Mouse (Mus musculus): ENCODE results near the gene Ifitm6.
A peak's percentile ranks its signal among the peaks of the same experiment; 100 is the strongest.
"Not testable (repeated sequence)": the region's sequence is repeated elsewhere in the genome, so short reads cannot be mapped to it uniquely, and the experiment has no call there.

Gene Ifitm6

DNA sequence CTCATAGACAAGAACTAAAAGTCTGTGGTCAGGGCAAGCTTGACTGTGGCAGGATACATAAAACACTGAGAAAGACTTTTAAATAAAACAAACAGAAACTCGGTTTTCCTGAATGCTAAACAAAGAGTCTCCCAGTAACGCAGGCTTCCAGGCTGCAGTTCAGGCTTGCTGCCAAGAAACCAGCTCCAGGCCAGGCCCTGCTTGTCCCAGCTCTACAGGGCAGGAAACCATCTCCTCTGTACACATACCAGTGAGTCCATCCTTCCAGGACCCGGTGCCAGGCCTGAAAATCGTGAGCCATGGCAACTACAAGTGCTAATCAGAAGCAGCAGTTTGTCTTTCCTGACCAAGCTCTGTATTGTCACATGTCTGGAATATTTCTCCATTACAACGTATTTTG lies 23.9 kb upstream of the Ifitm6 start:
- no peak for DNase-seq (ENCODE audit: low read depth, low spot score)

DNA sequence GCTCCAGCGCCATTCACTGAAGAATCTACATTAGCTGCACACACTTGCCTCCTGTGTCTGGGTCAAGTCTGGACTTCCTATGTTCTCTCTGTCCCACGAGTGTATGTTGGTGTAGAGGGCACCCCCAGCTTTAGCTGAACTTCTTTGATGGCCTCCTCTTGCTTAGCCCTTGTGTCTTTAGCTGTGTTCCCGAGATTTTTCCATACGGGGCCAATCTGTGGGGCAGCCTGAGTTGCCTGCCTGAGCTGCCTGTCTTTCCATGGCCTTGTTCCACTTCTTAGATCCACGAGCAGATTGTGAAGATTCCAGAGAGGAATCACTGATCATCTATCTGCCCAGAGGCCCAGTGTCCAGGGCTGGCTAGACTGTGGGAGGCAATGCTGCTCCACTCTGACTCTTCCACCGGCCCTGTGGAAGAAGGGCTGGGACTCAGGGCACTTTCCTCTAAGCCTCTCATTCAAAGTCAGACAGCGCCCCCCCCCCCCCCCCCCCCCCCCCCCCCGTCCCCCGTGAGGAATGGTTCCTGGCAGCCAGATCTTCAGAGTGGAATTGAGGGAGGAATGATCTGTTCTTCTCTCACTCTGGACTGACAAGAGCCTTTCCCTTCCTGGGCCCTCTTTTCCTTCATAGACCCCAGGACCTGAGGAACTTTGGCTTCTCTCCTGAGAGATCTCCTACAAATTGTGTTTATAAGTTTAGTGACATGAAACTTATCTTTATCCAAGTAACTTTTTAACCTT lies 23.3 kb upstream of the Ifitm6 start:
- DNase-seq (ENCODE audit: low read depth, low spot score): no peak

DNA sequence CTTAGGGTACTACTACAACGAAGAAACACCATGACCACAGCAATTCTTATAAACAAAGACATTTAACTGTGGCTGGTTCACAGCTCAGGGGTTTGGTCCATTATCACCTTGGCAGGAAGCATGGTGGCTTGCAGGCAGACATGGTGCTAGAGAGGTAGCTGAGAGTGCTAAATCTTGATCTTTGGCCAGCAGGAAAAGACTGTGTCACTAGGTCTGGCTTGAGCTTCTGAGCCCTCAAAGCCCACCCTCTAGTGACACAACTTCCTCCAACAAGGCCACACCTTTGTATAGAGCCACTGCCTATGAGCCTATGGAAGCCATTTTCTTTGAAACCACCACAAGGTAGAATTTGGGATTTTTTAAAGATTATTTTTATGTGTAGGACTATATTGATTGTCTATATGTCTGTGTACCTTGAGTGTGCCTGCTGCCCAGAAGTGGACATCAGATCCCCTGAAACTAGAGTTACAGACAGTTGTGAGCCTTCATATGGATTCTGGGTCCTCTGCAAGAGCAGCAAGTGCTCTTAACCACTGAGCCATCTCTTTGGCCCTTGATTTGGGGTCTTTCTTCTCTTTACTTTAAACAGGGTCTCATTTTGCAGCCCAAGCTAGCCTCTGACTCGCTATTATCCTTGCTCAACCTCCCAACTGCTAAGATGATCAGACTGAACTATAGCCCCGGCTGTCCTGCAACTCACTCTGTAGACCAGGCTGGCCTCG lies 21.8 kb upstream of the Ifitm6 start:
- no peak for DNase-seq (ENCODE audit: low read depth, low spot score)

DNA sequence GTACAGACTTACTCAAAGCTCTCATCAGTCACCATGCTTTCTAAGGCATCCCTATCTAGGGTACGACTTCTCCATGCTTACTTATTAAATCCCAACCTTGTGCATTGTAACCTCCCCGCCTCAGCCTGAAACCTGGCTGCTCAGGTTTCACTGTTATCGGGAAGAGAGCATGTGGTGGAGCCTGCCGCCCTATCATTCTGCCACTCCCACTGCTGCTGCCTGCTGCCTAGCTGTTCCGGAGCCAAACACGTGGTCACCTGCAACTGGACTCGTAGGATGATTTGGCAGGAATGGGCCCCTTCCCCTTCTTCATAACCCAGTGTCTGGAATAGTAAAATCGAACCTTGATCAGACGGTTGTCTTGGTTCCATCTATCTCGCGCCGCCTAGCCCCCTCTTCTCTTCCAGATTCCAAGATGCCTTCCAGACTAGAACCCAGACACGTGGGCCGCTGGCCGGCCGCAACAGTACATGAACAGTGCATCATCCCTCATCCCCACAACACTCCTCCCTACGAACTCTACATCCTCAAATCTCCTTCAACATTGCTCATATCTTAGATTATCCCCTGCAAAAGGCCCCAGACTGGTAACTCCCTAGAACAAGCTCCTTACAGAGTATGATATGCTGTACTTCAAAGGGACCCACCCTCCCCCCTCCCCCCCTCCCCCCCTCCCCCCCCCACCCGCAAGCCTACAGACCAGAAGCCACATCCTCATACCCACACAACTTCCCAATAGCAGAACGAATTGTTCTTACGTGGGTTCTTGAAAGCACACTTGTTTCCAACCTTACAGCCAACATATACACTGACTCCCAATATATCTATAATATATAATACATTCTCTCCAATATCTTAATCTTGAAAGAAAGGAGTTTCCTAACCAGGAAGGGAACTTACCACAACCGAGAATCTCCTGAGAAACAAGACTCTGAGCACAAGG lies 20.6 kb upstream of the Ifitm6 start:
- no peak for DNase-seq (ENCODE audit: low read depth, low spot score)

DNA sequence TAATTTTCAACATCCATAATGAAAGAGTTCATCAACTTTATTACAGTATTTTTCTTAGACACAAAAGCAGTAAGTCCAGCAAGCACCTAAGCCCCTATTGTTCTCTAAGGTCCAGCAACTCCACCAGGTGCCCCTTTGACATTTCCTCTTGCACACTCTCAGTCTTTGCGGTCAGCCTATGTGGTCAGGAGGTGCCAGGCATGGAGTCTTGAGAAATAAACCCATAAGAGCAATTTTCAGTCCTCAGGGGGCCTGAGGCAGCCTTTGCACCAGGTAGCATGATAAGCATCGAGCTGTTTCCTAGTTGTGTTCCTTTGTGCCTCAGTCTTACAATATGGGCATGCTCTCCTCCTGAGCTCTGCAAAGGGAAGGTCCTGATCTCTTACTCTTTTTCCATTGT lies 18.9 kb upstream of the Ifitm6 start:
- not testable (repeated sequence) for DNase-seq (ENCODE audit: low read depth, low spot score)

DNA sequence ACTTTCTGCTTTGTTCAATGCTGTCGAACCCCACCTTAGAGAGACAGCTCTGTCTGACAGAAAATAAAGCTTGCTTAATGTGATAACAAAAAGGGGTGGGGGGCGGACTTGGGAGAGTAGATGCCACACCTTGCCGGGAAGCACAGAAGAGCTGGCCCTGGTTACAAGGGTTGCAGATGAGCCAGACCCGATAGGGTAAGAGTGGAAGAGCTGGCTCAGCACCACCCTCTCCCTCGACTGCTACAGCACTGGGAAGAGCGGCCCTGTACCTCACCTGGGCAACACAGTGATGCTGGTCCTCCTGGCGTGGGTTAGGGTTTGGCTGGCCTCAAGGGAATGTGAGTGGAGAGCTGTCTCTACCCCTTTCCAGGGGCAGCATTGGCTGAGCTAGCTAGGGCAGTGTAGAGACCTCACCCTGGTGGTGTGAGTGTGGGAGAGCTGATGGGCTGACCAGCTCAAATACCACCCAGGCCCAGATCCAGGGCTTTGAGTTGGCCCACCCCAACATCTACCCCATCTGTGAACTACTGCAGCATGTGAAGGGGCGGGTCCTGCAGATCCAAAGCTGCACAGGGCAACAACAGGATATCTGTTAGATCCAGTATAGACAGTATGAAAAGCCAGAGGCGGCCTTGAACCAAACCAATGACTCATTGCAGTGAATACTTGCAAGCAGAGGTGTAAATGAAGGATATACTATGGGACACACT lies 14.9 kb upstream of the Ifitm6 start:
- DNase-seq (ENCODE audit: low read depth, low spot score): no peak

DNA sequence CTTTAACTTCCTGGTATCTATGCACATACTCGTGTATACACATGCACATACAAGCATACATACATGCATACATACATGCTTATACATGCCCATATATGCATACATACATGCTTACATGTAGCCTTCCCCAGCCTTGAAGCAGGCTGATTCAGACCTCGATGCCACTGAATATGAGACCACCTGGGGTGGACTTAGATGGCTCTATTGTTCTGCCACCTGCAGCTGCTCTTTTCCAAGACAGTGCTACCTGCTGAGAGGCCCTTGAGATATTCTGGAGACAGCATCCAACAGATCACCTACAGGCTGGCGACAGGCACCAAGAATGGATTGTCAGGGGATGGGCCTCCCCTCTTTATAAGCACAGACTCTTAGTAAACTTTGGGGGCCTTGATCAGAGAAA lies 12.7 kb upstream of the Ifitm6 start:
- no peak for DNase-seq (ENCODE audit: low read depth, low spot score)

DNA sequence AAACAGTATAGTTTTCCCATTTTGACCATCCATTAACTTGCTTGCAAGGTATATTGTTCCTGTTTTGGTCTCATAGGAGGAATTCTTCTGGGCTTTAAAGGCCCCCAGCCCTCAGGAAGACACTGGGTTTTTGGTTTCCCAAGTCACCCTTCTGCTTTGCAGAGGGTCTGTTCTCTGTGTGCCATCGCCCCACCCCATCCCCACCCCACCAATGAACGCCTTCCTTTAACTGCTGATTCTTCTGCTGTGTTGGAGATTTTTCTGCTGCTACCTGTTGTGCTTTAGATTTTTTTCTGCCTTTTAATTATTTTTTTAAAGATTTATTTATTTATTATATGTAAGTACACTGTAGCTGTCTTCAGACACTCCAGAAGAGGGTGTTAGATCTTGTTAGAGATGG lies 11.1 kb upstream of the Ifitm6 start, which contains the start of gene Gm17387:
TSS of gene Gm17387 (plus strand) at position 301 of the 400 bp plus-strand sequence.
- no peak for DNase-seq (ENCODE audit: low read depth, low spot score)

DNA sequence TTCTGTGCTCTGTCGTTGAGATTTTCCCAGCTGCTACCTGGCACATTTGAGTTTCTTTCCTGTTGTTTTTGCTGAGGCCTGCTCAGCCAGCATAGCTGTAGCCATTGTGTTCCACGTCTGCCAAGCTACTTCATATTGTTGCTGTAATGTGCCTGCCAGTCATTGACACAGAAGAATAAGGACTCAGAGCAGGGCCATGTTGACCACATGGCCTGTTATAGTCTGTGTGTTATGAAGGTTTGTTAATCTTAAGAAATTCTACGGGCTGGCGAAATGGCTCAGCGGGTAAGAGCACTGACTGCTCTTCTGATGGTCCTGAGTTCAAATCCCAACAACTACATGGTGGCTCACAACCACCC lies 9.0 kb upstream of the Ifitm6 start:
- DNase-seq (ENCODE audit: low read depth, low spot score): no peak

DNA sequence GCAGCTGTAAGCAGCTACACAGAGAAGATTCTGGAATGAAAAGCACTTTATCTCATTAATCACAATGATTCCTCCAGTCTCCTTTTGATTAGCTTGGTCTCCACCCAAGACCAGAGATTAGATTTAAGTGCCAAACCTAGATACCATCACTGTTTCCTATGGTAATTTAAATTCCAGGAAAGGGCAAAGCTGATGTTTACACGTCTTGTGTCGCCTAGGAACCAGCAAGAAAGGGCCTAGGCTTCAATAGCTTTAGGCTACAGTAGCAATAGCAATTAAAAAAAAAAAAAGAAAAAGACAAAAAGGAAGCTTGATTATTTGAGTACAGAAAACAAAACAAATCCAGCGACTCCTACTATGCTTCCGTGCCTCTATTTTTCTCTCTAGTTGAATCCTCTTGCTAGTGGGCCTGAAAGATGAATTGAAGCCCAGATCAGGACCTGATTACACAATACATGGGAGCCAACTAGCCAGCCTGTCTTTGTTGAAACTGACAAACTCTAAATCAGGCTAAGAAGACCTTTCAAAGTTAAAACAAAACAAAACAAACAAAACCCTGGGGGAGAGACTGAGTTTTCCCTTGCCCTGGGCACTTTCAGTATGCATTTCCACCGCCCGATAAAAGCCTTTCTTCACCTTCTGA lies 8.5 kb upstream of the Ifitm6 start:
- DNase-seq (ENCODE audit: low read depth, low spot score): no peak

DNA sequence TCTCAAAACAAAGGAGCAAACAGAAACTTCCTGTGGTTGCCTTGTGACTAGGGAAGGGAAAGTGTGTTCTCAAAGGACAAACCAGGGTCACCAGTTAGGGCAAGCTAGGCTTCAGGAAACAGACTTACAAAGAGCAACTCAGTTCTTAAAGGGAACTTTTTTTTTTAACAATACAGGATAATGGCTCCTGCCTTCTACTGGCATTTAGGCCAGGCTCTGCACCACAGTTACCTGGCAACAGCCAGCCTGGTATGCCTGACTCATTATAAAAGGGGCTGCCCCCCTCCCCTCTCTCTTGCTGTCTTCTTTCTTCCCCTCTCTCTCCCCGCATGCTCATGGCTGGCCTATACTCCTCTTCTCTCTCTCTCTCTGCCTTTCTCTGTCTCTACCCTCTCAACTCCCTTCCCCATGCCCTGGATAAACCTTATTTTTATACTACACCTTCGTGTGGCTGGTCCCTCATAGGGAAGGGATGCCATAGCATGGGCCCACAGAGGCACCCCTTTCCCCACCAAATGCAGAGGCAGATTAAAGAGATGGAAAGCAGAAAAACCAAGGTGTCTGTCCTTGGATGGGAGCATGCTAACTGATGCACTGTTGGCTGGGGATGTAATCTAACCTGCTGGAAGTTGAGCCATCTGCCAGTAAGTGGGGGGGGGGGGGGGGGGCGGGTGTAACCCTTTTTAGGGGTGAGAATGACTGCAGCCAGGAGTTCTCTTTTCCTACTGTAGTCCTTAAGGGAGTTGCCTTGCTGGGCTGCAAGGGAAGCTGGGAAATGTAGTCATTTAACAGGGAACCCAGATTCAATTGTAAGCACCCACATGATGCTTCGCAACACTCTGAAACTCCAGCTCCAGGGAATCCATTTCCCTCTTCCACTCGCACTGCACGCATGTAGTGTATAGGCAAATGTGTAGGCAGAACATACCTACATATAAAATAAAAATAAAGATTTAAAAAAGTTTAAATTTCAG lies 7.4 kb upstream of the Ifitm6 start:
- no peak for DNase-seq (ENCODE audit: low read depth, low spot score)

DNA sequence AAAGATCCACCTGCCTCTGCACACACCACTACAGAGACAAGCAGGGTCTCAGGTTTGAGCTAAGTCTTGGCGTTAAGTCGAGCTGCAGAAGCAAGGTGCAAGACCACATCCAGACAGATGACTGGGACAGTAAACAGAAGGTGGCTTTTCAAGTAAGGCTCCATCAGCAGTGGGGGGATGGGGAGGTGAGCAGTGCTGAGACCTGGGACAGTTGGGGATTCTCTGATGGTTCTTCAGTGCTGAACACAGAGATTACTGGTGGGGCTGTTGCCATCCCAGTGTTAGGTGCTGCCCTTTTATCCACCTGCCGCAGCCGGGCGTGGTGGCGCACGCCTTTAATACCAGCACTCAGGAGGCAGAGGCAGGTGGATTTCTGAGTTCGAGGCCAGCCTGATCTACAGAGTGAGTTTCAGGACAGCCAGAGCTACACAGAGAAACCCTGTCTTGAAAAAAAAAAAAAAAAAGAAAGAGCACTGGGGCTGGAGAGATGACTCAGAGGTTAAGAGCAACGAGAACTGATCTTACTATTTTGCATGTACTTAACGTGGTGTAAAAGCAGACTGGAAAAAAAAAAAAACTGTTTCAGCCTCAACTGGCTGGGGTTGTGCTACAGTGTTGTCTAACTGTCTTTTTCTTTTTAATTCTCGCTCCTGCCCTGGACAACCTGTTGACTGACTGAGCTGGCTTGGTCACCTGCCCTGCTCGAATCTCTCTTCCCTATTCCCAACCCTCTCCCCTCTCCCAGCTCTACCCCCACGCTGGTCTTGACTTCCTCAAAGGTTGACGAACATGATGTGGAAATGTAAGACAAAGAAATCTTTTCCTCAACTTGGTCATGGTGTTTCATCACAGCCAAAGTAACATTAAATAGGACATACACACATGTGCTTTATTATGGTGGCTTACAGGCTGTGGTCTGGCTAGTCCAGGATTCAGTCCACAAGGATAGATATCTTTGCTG lies 4.0 kb upstream of the Ifitm6 start:
- DNase-seq (ENCODE audit: low read depth, low spot score): no peak

DNA sequence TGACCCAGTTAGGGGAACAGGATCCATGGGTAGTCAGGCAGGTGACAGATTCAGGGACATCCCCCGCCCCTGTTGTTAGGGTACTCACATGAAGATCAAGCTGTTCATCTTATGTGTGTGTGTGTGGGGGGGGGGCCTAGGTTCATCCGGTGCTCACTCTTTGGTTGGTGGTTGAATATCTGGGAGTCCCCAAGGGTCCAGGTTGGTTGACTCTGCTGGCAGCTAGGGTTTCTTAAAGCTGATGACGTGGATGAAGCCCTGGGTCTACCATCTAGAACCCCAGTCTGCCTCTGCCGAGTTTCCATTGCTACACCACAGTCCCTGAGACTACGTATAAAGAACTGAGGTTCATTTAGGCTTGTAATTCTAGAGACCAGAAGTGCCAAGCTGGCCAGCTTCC lies 1.3 kb upstream of the Ifitm6 start:
- no peak for DNase-seq (ENCODE audit: low read depth, low spot score)

DNA sequence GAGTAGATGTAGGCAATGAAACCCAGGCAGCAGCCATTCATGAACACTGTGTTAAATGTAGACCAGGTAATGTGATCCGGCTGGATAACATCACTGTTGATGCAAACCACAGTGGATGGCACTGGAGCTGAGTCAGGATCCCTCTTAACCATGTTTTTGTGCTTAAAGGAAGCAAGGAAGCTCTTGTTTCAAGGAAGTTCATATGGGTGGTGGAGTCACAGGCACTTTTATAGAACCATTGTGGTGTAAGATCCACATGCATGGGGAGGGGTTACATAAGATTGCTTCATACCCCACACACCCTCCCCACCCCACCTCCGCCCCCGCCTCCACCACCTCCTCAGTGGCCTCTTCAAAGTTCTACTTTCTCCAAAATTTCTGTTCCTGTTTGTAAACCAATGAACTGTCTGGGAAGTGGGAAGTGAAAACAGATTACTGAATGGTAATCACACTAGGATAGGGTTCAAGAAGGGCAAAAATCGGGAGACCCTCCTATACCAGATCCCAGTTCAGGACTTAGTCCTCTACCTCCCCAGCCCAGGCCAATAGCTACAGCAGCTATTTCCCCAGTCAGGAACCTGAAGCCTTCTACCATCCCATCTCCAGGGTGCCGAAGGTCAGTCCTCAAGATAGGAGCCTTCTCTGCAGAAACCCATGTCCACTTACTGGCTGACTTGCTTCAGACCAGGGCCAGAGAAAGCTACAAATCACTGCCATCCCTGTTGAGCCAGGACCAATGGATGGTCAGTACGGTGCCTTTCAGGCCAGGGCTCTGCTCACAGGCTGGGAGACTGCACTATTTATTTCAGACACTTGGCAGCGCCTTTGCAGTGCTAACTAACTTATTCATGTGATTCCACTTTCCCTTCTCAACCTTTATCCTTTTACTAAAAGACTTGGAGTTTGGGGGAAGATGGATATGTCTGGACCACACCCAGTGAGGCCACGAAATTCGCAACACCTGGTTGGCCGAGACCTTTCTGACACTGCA lies 722 bp downstream of the Ifitm6 start:
- DNase-seq (ENCODE audit: low read depth, low spot score): no peak

DNA sequence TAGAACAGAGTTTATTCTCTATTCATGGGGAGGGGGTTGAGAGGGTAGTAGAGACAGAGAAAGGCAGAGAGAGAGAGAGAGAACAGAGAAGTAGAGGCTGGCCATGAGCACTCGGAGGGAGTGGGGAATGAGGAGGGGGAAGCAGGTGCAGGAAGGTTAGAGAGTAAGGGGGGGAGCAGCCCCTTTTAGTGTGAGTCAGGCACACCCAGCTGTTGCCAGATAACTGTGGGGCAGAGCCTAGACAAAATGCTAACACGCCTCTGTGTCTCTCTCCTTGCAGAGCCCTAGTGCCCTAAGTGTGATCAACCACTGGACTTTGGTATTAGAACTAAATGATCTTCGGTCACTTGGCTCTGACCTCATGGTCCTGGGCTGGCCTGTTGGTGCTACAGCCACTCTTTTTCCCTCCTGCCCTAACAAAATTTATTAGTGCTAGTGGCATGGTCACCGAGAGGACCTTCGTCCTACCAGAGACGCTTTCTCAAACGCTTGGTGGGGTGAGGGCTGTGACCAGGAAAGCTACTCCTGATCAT lies 6.4 kb downstream of the Ifitm6 start:
- DNase-seq (ENCODE audit: low read depth, low spot score): no peak

DNA sequence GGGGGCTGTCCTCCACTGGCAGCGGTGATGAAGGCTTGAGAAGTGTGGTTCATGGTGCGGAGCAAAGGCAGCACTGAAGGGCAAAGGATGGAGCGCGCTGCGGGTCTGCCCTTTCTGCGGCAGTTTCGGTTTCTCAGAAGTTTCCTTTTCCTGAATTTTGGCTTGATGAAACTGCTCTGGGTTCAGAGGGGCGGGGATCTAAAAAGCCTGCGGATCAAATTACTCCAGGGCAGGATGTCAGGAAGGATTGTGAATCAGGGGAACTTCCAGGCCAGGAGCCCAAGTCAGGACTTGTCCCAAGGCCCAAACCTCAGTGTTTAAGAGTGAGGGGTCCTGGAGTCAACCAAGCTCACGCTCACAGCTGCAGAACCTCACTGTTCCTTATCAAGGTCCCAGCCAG lies 7.1 kb downstream of the Ifitm6 start, which contains the start of gene Ifitm3:
TSS of gene Ifitm3 (minus strand) at position 178 of the 400 bp plus-strand sequence.
- peak; percentile 56 for DNase-seq (ENCODE audit: low read depth, low spot score)

DNA sequence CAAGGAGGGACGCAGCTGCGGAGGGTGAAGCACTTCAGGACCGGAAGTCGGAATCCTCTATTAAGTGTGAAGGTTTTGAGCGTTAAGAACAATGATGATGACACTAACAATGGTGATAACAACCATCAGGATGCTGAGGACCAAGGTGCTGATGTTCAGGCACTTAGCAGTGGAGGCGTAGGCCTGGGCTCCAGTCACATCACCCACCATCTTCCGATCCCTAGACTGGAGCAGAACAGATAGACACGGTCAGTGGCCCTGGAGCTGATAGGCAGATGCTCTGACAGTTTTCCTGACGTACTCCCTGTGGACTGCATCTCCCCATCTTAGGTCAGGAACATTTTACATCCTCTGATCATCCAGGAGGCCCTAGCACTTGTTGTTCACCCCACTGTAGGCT lies 8.1 kb downstream of the Ifitm6 start:
- DNase-seq (ENCODE audit: low read depth, low spot score): no peak
